Mouse (Mus musculus): Measurements from ENCODE around the gene Nxpe2. TPM values are rescaled to one million over a fixed set of nuclear protein-coding genes. Genes with fewer than 3 reads are reported as not detected.

The Nxpe2 gene
- polyA plus RNA-seq, 1 experiment from 2014 or later, result 0.60 TPM

GRCm38 (mm10) chr9:48276831-48277230, 76.4 kb downstream of the Nxpe2 start:
- ATAC-seq (replicated peaks; ENCODE audit: low FRiP score, low TSS enrichment, low read depth) (no peak), DNase-seq (ENCODE audit: low spot score) (no peak)
- WGBS, result 90% methylated on average over 15 of the region's 15 CpGs
- H3K4me2 ChIP-seq (ENCODE audit: low read length), result no peak overlapping the region
- no peaks in the 10 kb centered on the region for H3K36me3 ChIP-seq (ENCODE audit: control insufficient read depth, insufficient read depth, low read length)
- no peak overlapping the region for H3K27ac ChIP-seq (ENCODE audit: low read depth)
- H3K9ac ChIP-seq (ENCODE audit: low read length), result no peak overlapping the region
- H3K4me1 ChIP-seq (replicated peaks; ENCODE audit: control insufficient read depth, insufficient read depth, low read length), result no peaks in the 10 kb centered on the region
- H3K27me3 ChIP-seq (replicated peaks; ENCODE audit: control insufficient read depth, insufficient read depth, low read length), result no peaks in the 10 kb centered on the region
- H3K9me3 ChIP-seq (ENCODE audit: control insufficient read depth, low read length), result no peaks in the 10 kb centered on the region
- H3K4me3 ChIP-seq (ENCODE audit: low read depth, low read length), result no peak overlapping the region

Other genes starting within 250 kb of the Nxpe2 start
- gene Nxpe4, start 191.4 kb downstream of the Nxpe2 start, polyA plus RNA-seq (2014; fragmentation: Nextera tagmentation; extraction: Ambion mirVana), result 5.8 and 6.3 TPM in 2 replicates
- gene Rexo2, start 127.2 kb upstream of the Nxpe2 start, polyA plus RNA-seq (2014; fragmentation: Nextera tagmentation; extraction: Ambion mirVana), result 85.7 and 90.9 TPM in 2 replicates
- 109 and 121 TPM in 2 replicates for gene Rbm7, start 141.8 kb upstream of the Nxpe2 start, polyA plus RNA-seq (2014; fragmentation: Nextera tagmentation; extraction: Ambion mirVana)
- 32.1 and 32.6 TPM in 2 replicates for gene Gm5617, start 142.0 kb upstream of the Nxpe2 start, polyA plus RNA-seq (2014; fragmentation: Nextera tagmentation; extraction: Ambion mirVana)

Data from intestine, embryonic 14.5 days (tissue).